Mouse (Mus musculus) liver, adult (tissue): ENCODE data around the gene Arid3c.
"Not testable (repeated sequence)": the region's sequence is repeated elsewhere in the genome, so short reads cannot be mapped to it uniquely, and the experiment has no call there.

Experiments used
- GATA4 ChIP-seq: IDR thresholded peaks from 2 replicates; pipeline ENCODE4 v1.6.1; 2014; ENCODE audit warnings: mild to moderate bottlenecking, low read length; ENCODE audit not compliant: insufficient replicate concordance

Gene Arid3c

GRCm38 (mm10) chr4:41731052-41731765 lies at the start of gene Arid3c:
Gene Arid3c (minus strand): TSS chr4:41731142.
- TF ChIP-seq GATA4, result no peak

- TF ChIP-seq GATA4, result not testable (repeated sequence)
These were observed 43.1 kb upstream of the Arid3c start, which contains the start of gene Ccl27a for GRCm38 (mm10) chr4:41774002-41774401. Gene Ccl27a (minus strand): TSS chr4:41774247.

- no peak for TF ChIP-seq GATA4
These were observed 31.3 kb upstream of the Arid3c start for GRCm38 (mm10) chr4:41762099-41762687.

- no peak for TF ChIP-seq GATA4
These were observed 30.7 kb upstream of the Arid3c start for GRCm38 (mm10) chr4:41761680-41762079.

- TF ChIP-seq GATA4, result no peak
These were observed 30.0 kb upstream of the Arid3c start for GRCm38 (mm10) chr4:41760911-41761310.

GRCm38 (mm10) chr4:41760288-41760721 lies 29.4 kb upstream of the Arid3c start:
- no peak for TF ChIP-seq GATA4

GRCm38 (mm10) chr4:41759656-41760287 lies 28.8 kb upstream of the Arid3c start:
- no peak for TF ChIP-seq GATA4

GRCm38 (mm10) chr4:41759206-41759605 lies 28.3 kb upstream of the Arid3c start:
- no peak for TF ChIP-seq GATA4

GRCm38 (mm10) chr4:41758701-41759100 lies 27.8 kb upstream of the Arid3c start:
- no peak for TF ChIP-seq GATA4

- no peak for TF ChIP-seq GATA4
These were observed 27.1 kb upstream of the Arid3c start for GRCm38 (mm10) chr4:41758021-41758420.

GRCm38 (mm10) chr4:41757321-41757720 lies 26.4 kb upstream of the Arid3c start:
- no peak for TF ChIP-seq GATA4

- no peak for TF ChIP-seq GATA4
These were observed 25.5 kb upstream of the Arid3c start for GRCm38 (mm10) chr4:41756440-41756839.

GRCm38 (mm10) chr4:41755338-41756305 lies 24.7 kb upstream of the Arid3c start, which contains the start of gene Sigmar1:
Gene Sigmar1 (minus strand): TSS chr4:41756157.
- peak; percentile 33; the same call in 1 of the 2 replicates for TF ChIP-seq GATA4

- no peak for TF ChIP-seq GATA4
These were observed 23.9 kb upstream of the Arid3c start, which contains the start of gene Galt for GRCm38 (mm10) chr4:41754797-41755337. Gene Galt (plus strand): TSS chr4:41755228.
